Comparison of ENCODE assay signal across 21 mouse cellular contexts in the genomic region with DNA sequence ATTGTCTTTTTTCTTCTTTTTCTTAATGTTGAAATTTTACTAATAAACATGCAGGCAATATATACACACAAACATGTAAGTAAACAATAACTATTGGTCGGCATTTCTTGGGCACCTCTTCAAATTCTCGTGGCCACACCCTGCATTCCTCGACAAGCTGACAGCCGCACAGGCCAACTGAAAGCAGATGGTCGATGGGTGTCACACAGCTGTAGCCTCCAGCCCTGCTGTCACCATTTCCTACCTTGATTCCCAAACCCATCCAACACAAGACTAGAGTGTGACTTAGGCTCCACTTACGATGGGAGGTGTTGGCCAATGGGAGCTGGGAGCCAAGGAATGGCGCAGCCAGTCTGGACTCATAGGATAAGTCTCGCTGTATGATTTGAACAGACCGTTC. TPM values are rescaled to one million over a fixed set of nuclear protein-coding genes. Genes with fewer than 3 reads are reported as not detected.
DNase-seq lines count a peak whose midpoint lies in the region; TF ChIP-seq lines count a peak whose summit lies in the region.
"Had no signal": no experiment of that assay in that cellular context is flagged by ENCODE, and none has a peak within 500 bp of the region (broad histone marks: within the 10 kb centered on the region; RNA-seq: fewer than 3 reads in every experiment).

No protein-coding gene starts in this region.

- no peak overlapping the region for H3ac ChIP-seq in myocyte (ENCODE audit: control insufficient read depth, insufficient read length)

- H3K4me3 ChIP-seq in heart, embryonic 10.5 days = no peak overlapping the region
- H3K4me3 ChIP-seq in heart, adult 2 months = no peak overlapping the region
- H3K4me3 ChIP-seq in embryonic facial prominence, embryonic 10.5 days = no peak overlapping the region
- no peak overlapping the region for H3K4me3 ChIP-seq in myocyte
- H3K4me3 ChIP-seq: embryonic facial prominence, embryonic 12.5 days; forebrain, embryonic 13.5 days; forebrain, embryonic 15.5 days had no signal

- TF ChIP-seq CTCF in heart, adult 2 months (IDR thresholded peaks at IDR 0.05) = no peak

- H3K27ac ChIP-seq in heart, embryonic 10.5 days = no peak overlapping the region
- H3K27ac ChIP-seq in heart, adult 2 months = no peak overlapping the region
- H3K27ac ChIP-seq in embryonic facial prominence, embryonic 10.5 days (replicated peaks) = no peak overlapping the region
- H3K27ac ChIP-seq: embryonic facial prominence, embryonic 12.5 days; forebrain, embryonic 13.5 days; forebrain, embryonic 15.5 days had no signal

- WGBS in heart, embryonic 10.5 days = 85% methylated on average over 9 of the region's 9 CpGs
- WGBS in heart, adult 2 months = 89% methylated on average over 9 of the region's 9 CpGs
- 91% methylated on average over 9 of the region's 9 CpGs for WGBS in embryonic facial prominence, embryonic 10.5 days

- peaks cover 10% of the 10 kb centered on the region; the same call in 1 of the 2 replicates for H3K27me3 ChIP-seq in heart, embryonic 10.5 days (ENCODE audit: insufficient read depth, poor library complexity, severe bottlenecking)
- no peaks in the 10 kb centered on the region for H3K27me3 ChIP-seq in heart, adult 2 months (ENCODE audit: control insufficient read depth, insufficient read depth, low read length)
- H3K27me3 ChIP-seq in embryonic facial prominence, embryonic 10.5 days (replicated peaks; ENCODE audit: low read depth, poor library complexity, severe bottlenecking) = peaks cover 7% of the 10 kb centered on the region; the same call in 1 of the 2 replicates
- no peaks in the 10 kb centered on the region for H3K27me3 ChIP-seq in myocyte (ENCODE audit: control insufficient read depth, insufficient read depth, insufficient read length)
- H3K27me3 ChIP-seq: embryonic facial prominence, embryonic 12.5 days; forebrain, embryonic 15.5 days had no signal

- no peak for TF ChIP-seq POLR2A in heart, adult 2 months (IDR thresholded peaks at IDR 0.05; ENCODE audit: insufficient read depth, low read depth, low read length)
- TF ChIP-seq POLR2A in myocyte (IDR thresholded peaks at IDR 0.05; ENCODE audit: insufficient read length, low read depth) = no peak

- TF ChIP-seq EP300 in heart, adult 2 months (IDR thresholded peaks at IDR 0.05; ENCODE audit: insufficient read depth, low read depth, low read length) = no peak

- DNase-seq in gastrocnemius, postnatal 25 days = peak; percentile 2
- no peak for DNase-seq in gastrocnemius, adult 8-10 months (ENCODE audit: low spot score in 2 of 2)
- DNase-seq in heart, embryonic 10.5 days (ENCODE audit: low spot score) = peak; percentile 66
- no peak for DNase-seq in heart, adult 2 months
- peak; percentile 3 for DNase-seq in embryonic facial prominence, embryonic 10.5 days (ENCODE audit: low spot score)
- DNase-seq in spleen, adult 12 weeks (ENCODE audit: low spot score) = no peak
- DNase-seq: adrenal gland, adult 2 months; adrenal gland, postnatal 10 days; adrenal gland, postnatal 25 days; cerebellum, adult 11 months; cerebellum, adult 18-20 months; cerebellum, adult 8-10 months; cerebellum, adult 9-11 months; cerebellum, postnatal 14 days; cerebellum, postnatal 36 days; embryo, embryonic 11 days; forebrain, postnatal 0 days had no signal

- H3K36me3 ChIP-seq in heart, embryonic 10.5 days = no peaks in the 10 kb centered on the region
- no peaks in the 10 kb centered on the region for H3K36me3 ChIP-seq in heart, adult 2 months (ENCODE audit: control insufficient read depth, insufficient read depth, low read length)
- no peaks in the 10 kb centered on the region for H3K36me3 ChIP-seq in embryonic facial prominence, embryonic 10.5 days (replicated peaks)
- no peaks in the 10 kb centered on the region for H3K36me3 ChIP-seq in myocyte (ENCODE audit: control insufficient read depth, insufficient read depth)
- H3K36me3 ChIP-seq: embryonic facial prominence, embryonic 12.5 days; forebrain, embryonic 15.5 days had no signal

- H3K4me2 ChIP-seq in myocyte (ENCODE audit: low read depth) = no peak overlapping the region
- H3K4me2 ChIP-seq: embryonic facial prominence, embryonic 12.5 days; forebrain, embryonic 13.5 days; forebrain, embryonic 15.5 days had no signal

- no peaks in the 10 kb centered on the region for H3K79me2 ChIP-seq in heart, adult 2 months (replicated peaks; ENCODE audit: control insufficient read depth, insufficient read depth, low read length)
- H3K79me2 ChIP-seq in myocyte (ENCODE audit: control insufficient read depth, insufficient read depth) = no peaks in the 10 kb centered on the region

- H3K9ac ChIP-seq in heart, adult 2 months (ENCODE audit: low read depth, low read length) = no peak overlapping the region
- H3K9ac ChIP-seq: embryonic facial prominence, embryonic 12.5 days; forebrain, embryonic 13.5 days; forebrain, embryonic 15.5 days; forebrain, postnatal 0 days had no signal

- H3K9me3 ChIP-seq in heart, embryonic 10.5 days = no peaks in the 10 kb centered on the region
- no peaks in the 10 kb centered on the region for H3K9me3 ChIP-seq in embryonic facial prominence, embryonic 10.5 days
- H3K9me3 ChIP-seq: embryonic facial prominence, embryonic 12.5 days; forebrain, embryonic 13.5 days; forebrain, embryonic 15.5 days had no signal

- no peaks in the 10 kb centered on the region for H3K4me1 ChIP-seq in heart, embryonic 10.5 days
- no peaks in the 10 kb centered on the region for H3K4me1 ChIP-seq in heart, adult 2 months (ENCODE audit: control insufficient read depth, insufficient read depth, low read length)
- H3K4me1 ChIP-seq in embryonic facial prominence, embryonic 10.5 days = no peaks in the 10 kb centered on the region
- H3K4me1 ChIP-seq: embryonic facial prominence, embryonic 12.5 days; forebrain, embryonic 13.5 days; forebrain, embryonic 15.5 days had no signal

- intact Hi-C loops in heart, adult 2 months (cut with DNase I) = no loop called here

TF ChIP-seq in myocyte, 11 proteins besides CTCF, POLR2A, EP300 and RAD21:
- peak; percentile 86 for TF ChIP-seq TCF3 (IDR thresholded peaks at IDR 0.05; ENCODE audit: insufficient read length, low read depth)
- TF ChIP-seq MYOD1 (IDR thresholded peaks at IDR 0.05; ENCODE audit: control insufficient read depth in 1 of 3, insufficient read length in 2 of 3, low read depth in 2 of 3) = peak; percentile 58 to 86 (median 76)
- no peak for TF ChIP-seq USF1 (IDR thresholded peaks at IDR 0.05; ENCODE audit: low read depth)
- TF ChIP-seq TCF12 (IDR thresholded peaks at IDR 0.05; ENCODE audit: insufficient read depth, poor library complexity, severe bottlenecking) = peak; percentile 31
- no peak for TF ChIP-seq CEBPB (IDR thresholded peaks at IDR 0.05; ENCODE audit: insufficient read depth, poor library complexity, severe bottlenecking)
- TF ChIP-seq MYOG (IDR thresholded peaks at IDR 0.05; ENCODE audit: control insufficient read depth in 1 of 3, insufficient read depth in 1 of 3, insufficient read length in 2 of 3, low read depth in 2 of 3) = peak; percentile 43 to 90 (median 50)
- TF ChIP-seq MAX (IDR thresholded peaks at IDR 0.05; ENCODE audit: low read depth) = no peak
- no peak for TF ChIP-seq POLR2AphosphoS2 (IDR thresholded peaks at IDR 0.05; ENCODE audit: insufficient read length, low read depth)
- TF ChIP-seq REST (IDR thresholded peaks at IDR 0.05; ENCODE audit: insufficient read depth, insufficient read length) = no peak
- no peak for TF ChIP-seq SRF (IDR thresholded peaks at IDR 0.05; ENCODE audit: control insufficient read depth, insufficient read length, low read depth)

RNA-seq across cellular contexts. Expression of a gene that starts 23.2 kb away (rescaled TPM):
- total RNA-seq in gastrocnemius, postnatal 25 days (2021) = 10 to 100 TPM; 39.7 to 43.9 TPM
- 10 to 100 TPM; 48.2 to 51.7 (median 50.2) TPM for total RNA-seq in gastrocnemius, adult 8-10 months (2022)
- polyA plus RNA-seq in heart, embryonic 10.5 days (2016; fragmentation: Nextera tagmentation; extraction: Ambion mirVana) = 4.0 and 4.9 TPM in 2 replicates
- 10 to 100 TPM; 60.1 to 71.4 TPM for total RNA-seq in heart, adult 2 months (2021)
- polyA plus RNA-seq in heart, adult 2 months (2012; rRNA removed) = 41.2 and 47.6 TPM in 2 replicates
- polyA plus RNA-seq in embryonic facial prominence, embryonic 10.5 days (2016; fragmentation: Nextera tagmentation; extraction: Ambion mirVana) = 8.6 and 9.9 TPM in 2 replicates
- polyA plus RNA-seq in myocyte (2012; fragmentation: generic; extraction: Trizol) = 48.8 TPM

RNA-seq across cellular contexts. Expression of a gene that starts 25.2 kb away (rescaled TPM):
- total RNA-seq in gastrocnemius, postnatal 25 days (2021) = 1 to 10 TPM; 7.2 to 9.9 TPM
- 1 to 10 TPM; 7.2 to 9.6 (median 8.8) TPM for total RNA-seq in gastrocnemius, adult 8-10 months (2022)
- polyA plus RNA-seq in heart, embryonic 10.5 days (2016; fragmentation: Nextera tagmentation; extraction: Ambion mirVana) = 2.2 and 3.2 TPM in 2 replicates
- 10 to 100 TPM; 16.4 to 20.5 TPM for total RNA-seq in heart, adult 2 months (2021)
- 7.4 and 8.6 TPM in 2 replicates for polyA plus RNA-seq in heart, adult 2 months (2012; rRNA removed)
- 3.2 and 3.7 TPM in 2 replicates for polyA plus RNA-seq in embryonic facial prominence, embryonic 10.5 days (2016; fragmentation: Nextera tagmentation; extraction: Ambion mirVana)
- 6.3 TPM for polyA plus RNA-seq in myocyte (2012; fragmentation: generic; extraction: Trizol)

RNA-seq across cellular contexts. Expression of a gene that starts 40.6 kb away (rescaled TPM):
- 100 to 1,000 TPM; 115 to 123 TPM for total RNA-seq in gastrocnemius, postnatal 25 days (2021)
- total RNA-seq in gastrocnemius, adult 8-10 months (2022) = 100 to 1,000 TPM; 137 to 165 (median 152) TPM
- polyA plus RNA-seq in heart, embryonic 10.5 days (2016; fragmentation: Nextera tagmentation; extraction: Ambion mirVana) = 567 and 701 TPM in 2 replicates
- 100 to 1,000 TPM; 140 to 162 TPM for total RNA-seq in heart, adult 2 months (2021)
- polyA plus RNA-seq in heart, adult 2 months (2012; rRNA removed) = 134 and 139 TPM in 2 replicates
- 909 and 921 TPM in 2 replicates for polyA plus RNA-seq in embryonic facial prominence, embryonic 10.5 days (2016; fragmentation: Nextera tagmentation; extraction: Ambion mirVana)
- 395 TPM for polyA plus RNA-seq in myocyte (2012; fragmentation: generic; extraction: Trizol)

RNA-seq across cellular contexts. Expression of a gene that starts 40.7 kb away (rescaled TPM):
- 1 to 10 TPM; 1.7 to 2.2 TPM for total RNA-seq in gastrocnemius, postnatal 25 days (2021)
- 1 to 10 TPM; 1.8 to 2.5 (median 2.1) TPM for total RNA-seq in gastrocnemius, adult 8-10 months (2022)
- 3.5 and 4.4 TPM in 2 replicates for polyA plus RNA-seq in heart, embryonic 10.5 days (2016; fragmentation: Nextera tagmentation; extraction: Ambion mirVana)
- total RNA-seq in heart, adult 2 months (2021) = 1 to 10 TPM; 1.9 to 2.0 TPM
- 3.8 and 5.2 TPM in 2 replicates for polyA plus RNA-seq in heart, adult 2 months (2012; rRNA removed)
- polyA plus RNA-seq in embryonic facial prominence, embryonic 10.5 days (2016; fragmentation: Nextera tagmentation; extraction: Ambion mirVana) = 8.3 and 8.6 TPM in 2 replicates
- polyA plus RNA-seq in myocyte (2012; fragmentation: generic; extraction: Trizol) = 1.6 TPM

Comparison
In these comparisons a context has a peak if more than half of its experiments do, and no peak if none do; other contexts are left out.
1. DNase-seq: peak in gastrocnemius, postnatal 25 days (single experiment), heart, embryonic 10.5 days (single experiment) and embryonic facial prominence, embryonic 10.5 days (single experiment); none in gastrocnemius, adult 8-10 months (0 of 2), heart, adult 2 months (0 of 2) and spleen, adult 12 weeks (single experiment).